Mouse (Mus musculus) hindbrain, postnatal 0 days (tissue): ENCODE data around the gene Terb2. TPM values are rescaled to one million over a fixed set of nuclear protein-coding genes. Genes with fewer than 3 reads are reported as not detected.

Experiments
- ATAC-seq: fragments of 200-750 bp; cut with Nextera tagmentation; 2 replicates; pipeline ENCODE4 v1.8.0; 2017; ENCODE audit warnings: mild to moderate bottlenecking, moderate TSS enrichment, moderate library complexity
- DNase-seq: peaks from one replicate; pipeline ENCODE4 v3.0.0-alpha.2; 2015; ENCODE audit warnings: low spot score
- H3K27ac ChIP-seq: fragments of 300-500 bp; sonication (generic); 2 replicates; pipeline ENCODE4 v1.5.1; 2014; ENCODE audit warnings: mild to moderate bottlenecking
- H3K27me3 ChIP-seq: fragments of 300-500 bp; sonication (generic); 2 replicates; pipeline ENCODE4 v1.6.1; 2014; ENCODE audit warnings: low read length, mixed read lengths; ENCODE audit not compliant: insufficient read depth
- H3K36me3 ChIP-seq: fragments of 300-500 bp; sonication (generic); 2 replicates; pipeline ENCODE4 v1.6.1; 2014; ENCODE audit warnings: low read length, mixed read lengths; ENCODE audit not compliant: insufficient read depth
- H3K4me1 ChIP-seq: fragments of 300-500 bp; sonication (generic); 2 replicates; pipeline ENCODE4 v1.6.1; 2014; ENCODE audit warnings: antibody characterized with exemption, low read length, mixed read lengths; ENCODE audit not compliant: insufficient read depth
- H3K4me2 ChIP-seq: fragments of 300-500 bp; sonication (generic); 2 replicates; pipeline ENCODE4 v1.6.1; 2014; ENCODE audit warnings: low read depth, mild to moderate bottlenecking, low read length, moderate library complexity, mixed read lengths
- H3K4me3 ChIP-seq: fragments of 300-500 bp; sonication (generic); 2 replicates; pipeline ENCODE4 v1.5.1; 2014; ENCODE audit warnings: low read length
- H3K9ac ChIP-seq: fragments of 300-500 bp; sonication (generic); replicated peaks from 2 replicates; pipeline ENCODE4 v1.6.1; 2014; ENCODE audit warnings: mild to moderate bottlenecking, low read length, moderate library complexity, mixed read lengths
- H3K9me3 ChIP-seq: fragments of 300-500 bp; sonication (generic); 2 replicates; pipeline ENCODE4 v1.6.1; 2016; ENCODE audit warnings: low read length, mixed read lengths
- CTCF ChIP-seq: IDR thresholded peaks from 2 replicates; pipeline ENCODE4 v1.5.1; 2016; ENCODE audit warnings: antibody characterized with exemption, control low read depth, low read depth
- WGBS: fragments of 180-500 bp; shearing (Covaris S2); extraction: QIAGEN DNeasy Blood & Tissue Kit; methylation state at CpG from one replicate; pipeline ENCODE4 v1.1.7; 2014; 5-methylcytosine and 5-hydroxymethylcytosine counted together
- polyA plus RNA-seq: library from polyadenylated mRNA; unstranded; fragments of >200 nt; fragmentation: Nextera tagmentation; extraction: Ambion mirVana; gene quantifications from 2 replicates; pipeline ENCODE4 v1.2.1, GENCODE M21; 2015
- total RNA-seq: library from RNA; depleted of rRNA; stranded (reverse); fragments of >200 nt; gene quantifications from 2 replicates; pipeline ENCODE4 v1.2.3, GENCODE M21; 2014

The Terb2 gene
- total and polyA plus RNA-seq, 2 experiments from 2014 or later: not detected

GRCm38 (mm10) chr2:122180051-122180822 lies 5.8 kb upstream of the Terb2 start:
- DNase-seq: no peak
- Histone ChIP-seq H3K9me3 (no peaks in the 10 kb centered on the region), H3K36me3 (no peaks in the 10 kb centered on the region), H3K27me3 (no peaks in the 10 kb centered on the region), H3K4me2 (no peak overlapping the region), H3K9ac (no peak overlapping the region), H3K4me1 (no peaks in the 10 kb centered on the region), H3K4me3 (no peak overlapping the region), H3K27ac (no peak overlapping the region)
- no peak for TF ChIP-seq CTCF
- ATAC-seq: no peak
- WGBS: 83% methylated on average over 8 of the region's 8 CpGs

GRCm38 (mm10) chr2:122185086-122185485 lies 986 bp upstream of the Terb2 start:
- Histone ChIP-seq H3K27ac (no peak overlapping the region), H3K9me3 (no peaks in the 10 kb centered on the region), H3K9ac (no peak overlapping the region), H3K4me1 (no peaks in the 10 kb centered on the region), H3K4me3 (no peak overlapping the region), H3K36me3 (no peaks in the 10 kb centered on the region), H3K4me2 (no peak overlapping the region), H3K27me3 (no peaks in the 10 kb centered on the region)
- ATAC-seq (no peak), DNase-seq (no peak)
- WGBS: 89% methylated on average over 4 of the region's 4 CpGs
- no peak for TF ChIP-seq CTCF

GRCm38 (mm10) chr2:122186751-122187150 lies 679 bp downstream of the Terb2 start:
- no peak for DNase-seq
- H3K27me3 ChIP-seq: no peaks in the 10 kb centered on the region
- ATAC-seq: no peak
- H3K27ac ChIP-seq: no peak overlapping the region
- no peak overlapping the region for H3K4me3 ChIP-seq
- H3K36me3 ChIP-seq: no peaks in the 10 kb centered on the region
- TF ChIP-seq CTCF: no peak
- H3K4me2 ChIP-seq: no peak overlapping the region
- WGBS: 95% methylated on average over 3 of the region's 3 CpGs
- no peak overlapping the region for H3K9ac ChIP-seq
- H3K9me3 ChIP-seq: no peaks in the 10 kb centered on the region
- H3K4me1 ChIP-seq: no peaks in the 10 kb centered on the region

- Histone ChIP-seq H3K36me3 (no peaks in the 10 kb centered on the region), H3K27me3 (no peaks in the 10 kb centered on the region), H3K27ac (no peak overlapping the region), H3K4me2 (no peak overlapping the region), H3K9ac (no peak overlapping the region), H3K4me1 (no peaks in the 10 kb centered on the region), H3K9me3 (no peaks in the 10 kb centered on the region), H3K4me3 (no peak overlapping the region)
- ATAC-seq (no peak), DNase-seq (no peak)
- no peak for TF ChIP-seq CTCF
- WGBS: 79% methylated on average over 3 of the region's 3 CpGs
Observed at GRCm38 (mm10) chr2:122191849-122192248, 5.8 kb downstream of the Terb2 start.

GRCm38 (mm10) chr2:122194509-122194929 lies 8.4 kb downstream of the Terb2 start:
- H3K4me3 ChIP-seq: no peak overlapping the region
- DNase-seq (peak; percentile 83), ATAC-seq (peak; percentile 86)
- peak; percentile 74 for TF ChIP-seq CTCF
- H3K27ac ChIP-seq: no peak overlapping the region
- no peaks in the 10 kb centered on the region for H3K27me3 ChIP-seq
- no peak overlapping the region for H3K9ac ChIP-seq
- H3K4me2 ChIP-seq: no peak overlapping the region
- H3K4me1 ChIP-seq: no peaks in the 10 kb centered on the region
- no peaks in the 10 kb centered on the region for H3K36me3 ChIP-seq
- WGBS: 26% methylated on average over 1 of the region's 1 CpGs
- no peaks in the 10 kb centered on the region for H3K9me3 ChIP-seq

- Histone ChIP-seq H3K4me2 (no peak overlapping the region), H3K4me1 (no peaks in the 10 kb centered on the region), H3K36me3 (no peaks in the 10 kb centered on the region), H3K9ac (no peak overlapping the region), H3K27me3 (no peaks in the 10 kb centered on the region), H3K9me3 (no peaks in the 10 kb centered on the region), H3K27ac (no peak overlapping the region), H3K4me3 (no peak overlapping the region)
- no peak for ATAC-seq
- TF ChIP-seq CTCF: no peak
- DNase-seq: no peak
- 93% methylated on average over 1 of the region's 1 CpGs for WGBS
Observed at GRCm38 (mm10) chr2:122201501-122201900, 15.4 kb downstream of the Terb2 start.

GRCm38 (mm10) chr2:122206440-122207107 lies 20.5 kb downstream of the Terb2 start:
- Histone ChIP-seq H3K4me1 (no peaks in the 10 kb centered on the region), H3K27me3 (no peaks in the 10 kb centered on the region), H3K4me2 (no peak overlapping the region), H3K36me3 (no peaks in the 10 kb centered on the region), H3K27ac (no peak overlapping the region), H3K9me3 (no peaks in the 10 kb centered on the region), H3K9ac (no peak overlapping the region), H3K4me3 (no peak overlapping the region)
- no peak for ATAC-seq
- 69% methylated on average over 2 of the region's 2 CpGs for WGBS
- DNase-seq: no peak
- no peak for TF ChIP-seq CTCF
